Mouse (Mus musculus): ENCODE data around the gene Zfp729a. TPM values are rescaled to one million over a fixed set of nuclear protein-coding genes. Genes with fewer than 3 reads are reported as not detected.

The Zfp729a gene
- polyA plus RNA-seq, 1 experiment from 2014 or later, result 3.0 TPM

Other genes with a start within 250 kb of the Zfp729a start
- 7.0 and 7.8 TPM in 2 replicates for gene Zfp429, start 238.0 kb downstream of the Zfp729a start, polyA plus RNA-seq (2015; fragmentation: Nextera tagmentation; extraction: Ambion mirVana)
- gene Zfp459, start 216.4 kb downstream of the Zfp729a start, polyA plus RNA-seq (2015; fragmentation: Nextera tagmentation; extraction: Ambion mirVana), result 1.2 and 1.6 TPM in 2 replicates
- 10.4 and 12.8 TPM in 2 replicates for gene Zfp874a, start 186.2 kb downstream of the Zfp729a start, polyA plus RNA-seq (2015; fragmentation: Nextera tagmentation; extraction: Ambion mirVana)
- gene Zfp874b, start 153.5 kb downstream of the Zfp729a start, polyA plus RNA-seq (2015; fragmentation: Nextera tagmentation; extraction: Ambion mirVana), result 3.8 and 5.2 TPM in 2 replicates
- 19.5 and 21.9 TPM in 2 replicates for gene Zfp58, start 137.2 kb downstream of the Zfp729a start, polyA plus RNA-seq (2015; fragmentation: Nextera tagmentation; extraction: Ambion mirVana)
- gene Gm26965, start 111.6 kb downstream of the Zfp729a start, polyA plus RNA-seq (2015; fragmentation: Nextera tagmentation; extraction: Ambion mirVana), result not detected in 2 replicates
- 23.9 and 25.1 TPM in 2 replicates for gene Zfp87, start 111.6 kb downstream of the Zfp729a start, polyA plus RNA-seq (2015; fragmentation: Nextera tagmentation; extraction: Ambion mirVana)
- gene Zfp748, start 84.0 kb downstream of the Zfp729a start, polyA plus RNA-seq (2015; fragmentation: Nextera tagmentation; extraction: Ambion mirVana), result 13.7 and 16.7 TPM in 2 replicates
- 4.7 and 5.4 TPM in 2 replicates for gene Zfp729b, start 28.1 kb downstream of the Zfp729a start, polyA plus RNA-seq (2015; fragmentation: Nextera tagmentation; extraction: Ambion mirVana)
- gene Gm49345, start within 50 bp of the Zfp729a start, polyA plus RNA-seq (2015; fragmentation: Nextera tagmentation; extraction: Ambion mirVana), result not detected in 2 replicates
- gene Zfp738, start 49.3 kb upstream of the Zfp729a start, polyA plus RNA-seq (2015; fragmentation: Nextera tagmentation; extraction: Ambion mirVana), result 15.6 and 16.5 TPM in 2 replicates
- 7.7 and 8.6 TPM in 2 replicates for gene Zfp65, start 91.4 kb upstream of the Zfp729a start, polyA plus RNA-seq (2015; fragmentation: Nextera tagmentation; extraction: Ambion mirVana)
- gene Zfp85, start 117.4 kb upstream of the Zfp729a start, polyA plus RNA-seq (2015; fragmentation: Nextera tagmentation; extraction: Ambion mirVana), result 6.0 and 6.4 TPM in 2 replicates
- 2.4 and 2.9 TPM in 2 replicates for gene Zfp493, start 141.9 kb upstream of the Zfp729a start, polyA plus RNA-seq (2015; fragmentation: Nextera tagmentation; extraction: Ambion mirVana)
- 9.5 and 10.1 TPM in 2 replicates for gene Zfp273, start 175.9 kb upstream of the Zfp729a start, polyA plus RNA-seq (2015; fragmentation: Nextera tagmentation; extraction: Ambion mirVana)
- gene Gm10037, start 193.3 kb upstream of the Zfp729a start, polyA plus RNA-seq (2015; fragmentation: Nextera tagmentation; extraction: Ambion mirVana), result 4.1 and 6.0 TPM in 2 replicates
- not detected in 2 replicates for gene BC048507, start 225.5 kb upstream of the Zfp729a start, polyA plus RNA-seq (2015; fragmentation: Nextera tagmentation; extraction: Ambion mirVana)